Mouse (Mus musculus) cerebellum, postnatal 25 days (tissue): ENCODE measurements around the gene Lbp.
A peak's percentile ranks its signal among the peaks of the same experiment; 100 is the strongest.

Experiments used
- DNase-seq, 2 experiments: peaks; one replicate each; pipeline ENCODE4 v3.0.0; 2021; ENCODE audit warnings: mixed read lengths in 2 of 2

Lbp gene

GRCm38 (mm10) chr2:158305948-158306695 lies at the start of gene Lbp:
TSS of gene Lbp (plus strand) at chr2:158306493.
- no peak for DNase-seq

GRCm38 (mm10) chr2:158256894-158257293 lies 49.4 kb upstream of the Lbp start:
- no peak for DNase-seq

GRCm38 (mm10) chr2:158258005-158258418 lies 48.3 kb upstream of the Lbp start, which contains the start of gene Bpi:
TSS of gene Bpi (plus strand) at chr2:158258094.
- DNase-seq, result no peak

- DNase-seq, result peak; percentile 84 to 85
Measured at GRCm38 (mm10) chr2:158258781-158259180, 47.5 kb upstream of the Lbp start.

- no peak for DNase-seq
Measured at GRCm38 (mm10) chr2:158259498-158259897, 46.8 kb upstream of the Lbp start.

- DNase-seq, result no peak
Measured at GRCm38 (mm10) chr2:158264877-158265276, 41.4 kb upstream of the Lbp start.

- DNase-seq, result no peak
Measured at GRCm38 (mm10) chr2:158270017-158270416, 36.3 kb upstream of the Lbp start.

GRCm38 (mm10) chr2:158273646-158274045 lies 32.6 kb upstream of the Lbp start:
- DNase-seq, result peak in 1 of 2 experiments; percentile 24

- DNase-seq, result no peak
Measured at GRCm38 (mm10) chr2:158275349-158275748, 30.9 kb upstream of the Lbp start.

GRCm38 (mm10) chr2:158275811-158276210 lies 30.5 kb upstream of the Lbp start:
- no peak for DNase-seq

- DNase-seq, result no peak
Measured at GRCm38 (mm10) chr2:158276451-158276850, 29.8 kb upstream of the Lbp start.

GRCm38 (mm10) chr2:158276878-158277277 lies 29.4 kb upstream of the Lbp start:
- no peak for DNase-seq

GRCm38 (mm10) chr2:158279656-158280055 lies 26.6 kb upstream of the Lbp start:
- no peak for DNase-seq

- no peak for DNase-seq
Measured at GRCm38 (mm10) chr2:158281497-158282205, 24.6 kb upstream of the Lbp start.

GRCm38 (mm10) chr2:158283136-158283535 lies 23.2 kb upstream of the Lbp start:
- peak; percentile 52 to 72 for DNase-seq

- no peak for DNase-seq
Measured at GRCm38 (mm10) chr2:158283771-158284170, 22.5 kb upstream of the Lbp start.

- DNase-seq, result peak; percentile 67 to 73
Measured at GRCm38 (mm10) chr2:158284571-158284970, 21.7 kb upstream of the Lbp start.

- DNase-seq, result no peak
Measured at GRCm38 (mm10) chr2:158285655-158286054, 20.6 kb upstream of the Lbp start.

GRCm38 (mm10) chr2:158295700-158296099 lies 10.6 kb upstream of the Lbp start:
- DNase-seq, result no peak

GRCm38 (mm10) chr2:158299203-158299602 lies 7.1 kb upstream of the Lbp start:
- no peak for DNase-seq

GRCm38 (mm10) chr2:158299731-158300130 lies 6.6 kb upstream of the Lbp start:
- no peak for DNase-seq

GRCm38 (mm10) chr2:158302807-158303206 lies 3.5 kb upstream of the Lbp start:
- DNase-seq, result no peak

GRCm38 (mm10) chr2:158306696-158307049 lies 380 bp downstream of the Lbp start:
- no peak for DNase-seq

- no peak for DNase-seq
Measured at GRCm38 (mm10) chr2:158308276-158308675, 2.0 kb downstream of the Lbp start.
